Comparison of ENCODE assay signal across 37 mouse cellular contexts in genomic region chr4:106751726-106752125, GRCm38 (mm10). TPM values are rescaled to one million over a fixed set of nuclear protein-coding genes. Genes with fewer than 3 reads are reported as not detected.
"Had no signal": no experiment of that assay in that cellular context is flagged by ENCODE, and none has a peak within 500 bp of the region (broad histone marks: within the 10 kb centered on the region; RNA-seq: fewer than 3 reads in every experiment).

No protein-coding gene starts in this region.

- DNase-seq: cerebellum, adult 2 months; cerebellum, adult 8-10 months; cerebellum, adult 9-10 months; cerebellum, adult 9-11 months; cerebellum, postnatal 10 days; cerebellum, postnatal 14 days; cerebellum, postnatal 25 days; cerebellum, postnatal 36 days; embryo, embryonic 11 days; forebrain, postnatal 0 days; gastrocnemius, adult 2 months; gastrocnemius, postnatal 10 days; gastrocnemius, postnatal 14 days; gastrocnemius, postnatal 25 days; gastrocnemius, postnatal 36 days; heart, adult 11 months; heart, adult 18-20 months; heart, adult 2 months had no signal

- ATAC-seq: forebrain, embryonic 13.5 days; forebrain, embryonic 14.5 days; forebrain, embryonic 15.5 days; forebrain, embryonic 16.5 days; forebrain, postnatal 0 days had no signal

- H3K9me3 ChIP-seq: embryonic facial prominence, embryonic 10.5 days; embryonic facial prominence, embryonic 12.5 days; embryonic facial prominence, embryonic 13.5 days; embryonic facial prominence, embryonic 15.5 days; forebrain, embryonic 10.5 days; forebrain, embryonic 12.5 days; forebrain, embryonic 13.5 days; forebrain, embryonic 15.5 days had no signal

- H3K27me3 ChIP-seq: embryonic facial prominence, embryonic 13.5 days; embryonic facial prominence, embryonic 15.5 days; forebrain, embryonic 12.5 days; forebrain, embryonic 13.5 days; forebrain, embryonic 15.5 days had no signal

- H3K4me2 ChIP-seq: embryonic facial prominence, embryonic 12.5 days; embryonic facial prominence, embryonic 13.5 days; embryonic facial prominence, embryonic 15.5 days; forebrain, embryonic 12.5 days; forebrain, embryonic 13.5 days; forebrain, embryonic 15.5 days had no signal

- H3K9ac ChIP-seq: embryonic facial prominence, embryonic 12.5 days; embryonic facial prominence, embryonic 13.5 days; embryonic facial prominence, embryonic 15.5 days; forebrain, embryonic 12.5 days; forebrain, embryonic 13.5 days; forebrain, embryonic 15.5 days; forebrain, postnatal 0 days had no signal

- H3K36me3 ChIP-seq: embryonic facial prominence, embryonic 10.5 days; embryonic facial prominence, embryonic 12.5 days; embryonic facial prominence, embryonic 13.5 days; embryonic facial prominence, embryonic 15.5 days; forebrain, embryonic 10.5 days; forebrain, embryonic 12.5 days; forebrain, embryonic 15.5 days had no signal

- H3K27ac ChIP-seq: embryonic facial prominence, embryonic 10.5 days; embryonic facial prominence, embryonic 12.5 days; embryonic facial prominence, embryonic 13.5 days; embryonic facial prominence, embryonic 15.5 days; forebrain, embryonic 12.5 days; forebrain, embryonic 13.5 days; forebrain, embryonic 15.5 days; gastrocnemius, adult 2 months; heart, adult 2 months had no signal

- H3K4me3 ChIP-seq: embryonic facial prominence, embryonic 10.5 days; embryonic facial prominence, embryonic 12.5 days; embryonic facial prominence, embryonic 13.5 days; embryonic facial prominence, embryonic 15.5 days; erythroblast, embryonic 14.5 days; forebrain, embryonic 10.5 days; forebrain, embryonic 12.5 days; forebrain, embryonic 13.5 days; forebrain, embryonic 15.5 days; gastrocnemius, adult 2 months; heart, adult 2 months had no signal

RNA-seq across cellular contexts. Expression of gene Fam151a, which starts 18.0 kb away (rescaled TPM):
- total RNA-seq: common myeloid progenitor, adult 5-6 weeks; forebrain, postnatal 0 days; gastrocnemius, adult 18-20 months; gastrocnemius, adult 2 months; gastrocnemius, adult 8-10 months; gastrocnemius, postnatal 10 days; gastrocnemius, postnatal 14 days; gastrocnemius, postnatal 25 days; gastrocnemius, postnatal 36 days; gastrocnemius, postnatal 4 days; granulocyte monocyte progenitor cell, adult 5-6 weeks had no signal
- polyA plus RNA-seq: cerebellum, adult 2 months; embryonic facial prominence, embryonic 13.5 days; erythroblast, embryonic 14.5 days; forebrain, embryonic 11.5 days; forebrain, embryonic 12.5 days; forebrain, embryonic 13.5 days; forebrain, embryonic 14.5 days; forebrain, embryonic 15.5 days; forebrain, embryonic 16.5 days; forebrain, postnatal 0 days; frontal cortex, adult 2 months had no signal

RNA-seq across cellular contexts. Expression of gene Mroh7, which starts 21.0 kb away (rescaled TPM):
- total RNA-seq: common myeloid progenitor, adult 5-6 weeks; granulocyte monocyte progenitor cell, adult 5-6 weeks had no signal
- polyA plus RNA-seq: embryonic facial prominence, embryonic 11.5 days; erythroblast, embryonic 14.5 days; forebrain, embryonic 11.5 days had no signal
